Mouse (Mus musculus): ENCODE measurements around the gene Dck. TPM values are rescaled to one million over a fixed set of nuclear protein-coding genes. Genes with fewer than 3 reads are reported as not detected.
A peak's percentile ranks its signal among the peaks of the same experiment; 100 is the strongest.

Dck gene
- total and polyA plus RNA-seq, 2 experiments = 1.4 to 3.0 TPM

GRCm38 (mm10) chr5:88753199-88753598 is 11.6 kb upstream of the Dck start:
- 70% methylated on average over 4 of the region's 4 CpGs for WGBS
- peaks cover 33% of the 10 kb centered on the region for H3K36me3 ChIP-seq (ENCODE audit: control insufficient read depth, insufficient read depth, low read length)

GRCm38 (mm10) chr5:88762611-88763010 is 2.2 kb upstream of the Dck start:
- H3K4me3 ChIP-seq (ENCODE audit: insufficient read depth, low read depth, low read length) = no peak overlapping the region
- H3K79me2 ChIP-seq (ENCODE audit: control insufficient read depth, insufficient read depth, low read length) = no peaks in the 10 kb centered on the region
- peaks cover 4% of the 10 kb centered on the region for H3K4me1 ChIP-seq (ENCODE audit: control insufficient read depth, insufficient read depth, low read length)
- WGBS = 92% methylated on average over 5 of the region's 5 CpGs
- TF ChIP-seq POLR2A (IDR thresholded peaks at IDR 0.05; ENCODE audit: extremely low read depth, insufficient read depth, low read length) (no peak), CTCF (IDR thresholded peaks at IDR 0.05; ENCODE audit: low read depth, low read length) (no peak)
- H3K9ac ChIP-seq (ENCODE audit: low read depth, low read length) = no peak overlapping the region
- no peak overlapping the region for H3K27ac ChIP-seq (replicated peaks; ENCODE audit: insufficient read depth, low read depth, low read length)
- DNase-seq (ENCODE audit: extremely low read depth, low read depth, low spot score) = no peak
- H3K36me3 ChIP-seq (ENCODE audit: control insufficient read depth, insufficient read depth, low read length) = peaks cover 6% of the 10 kb centered on the region
- H3K27me3 ChIP-seq (ENCODE audit: control insufficient read depth, insufficient read depth, low read length) = no peaks in the 10 kb centered on the region

More at GRCm38 (mm10) chr5:88753199-88753598, 11.6 kb upstream of the Dck start:
- Histone ChIP-seq H3K79me2 (ENCODE audit: control insufficient read depth, insufficient read depth, low read length) (no peaks in the 10 kb centered on the region), H3K9ac (ENCODE audit: low read depth, low read length) (no peak overlapping the region), H3K27ac (replicated peaks; ENCODE audit: insufficient read depth, low read depth, low read length) (no peak overlapping the region), H3K27me3 (ENCODE audit: control insufficient read depth, insufficient read depth, low read length) (no peaks in the 10 kb centered on the region), H3K4me1 (ENCODE audit: control insufficient read depth, insufficient read depth, low read length) (no peaks in the 10 kb centered on the region), H3K4me3 (ENCODE audit: insufficient read depth, low read depth, low read length) (no peak overlapping the region)
- no peak for DNase-seq (ENCODE audit: extremely low read depth, low read depth, low spot score)
- TF ChIP-seq POLR2A (IDR thresholded peaks at IDR 0.05; ENCODE audit: extremely low read depth, insufficient read depth, low read length) (no peak), CTCF (IDR thresholded peaks at IDR 0.05; ENCODE audit: low read depth, low read length) (no peak)

DNA sequence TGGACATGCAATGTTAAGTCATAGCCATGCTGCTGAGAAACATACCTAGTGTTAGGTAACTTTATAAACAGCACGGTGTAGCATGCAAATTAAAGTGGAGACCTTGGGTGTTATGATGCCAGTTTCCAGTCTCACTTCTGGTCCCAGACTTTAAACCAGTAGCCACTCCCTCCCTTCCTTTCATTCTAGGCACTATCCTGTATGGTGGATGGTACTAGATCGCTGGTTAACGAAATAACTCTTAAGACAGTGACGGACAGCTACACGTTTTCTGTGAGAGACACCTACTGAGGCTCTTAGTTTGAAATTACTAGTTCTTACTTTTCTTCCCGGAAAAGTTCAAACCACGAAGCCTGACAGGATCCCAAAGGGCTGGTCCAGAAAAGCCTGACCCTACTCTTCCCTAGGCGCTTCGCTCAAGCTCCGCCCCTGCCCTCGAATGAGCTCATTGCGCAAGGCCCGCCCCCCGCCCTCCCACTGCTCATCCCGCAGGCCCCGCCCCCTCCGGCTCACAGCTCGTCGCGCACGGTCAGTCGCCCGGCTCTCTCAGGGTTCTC is 288 bp upstream of the Dck start:
- Histone ChIP-seq H3K27me3 (ENCODE audit: control insufficient read depth, insufficient read depth, low read length) (no peaks in the 10 kb centered on the region), H3K4me3 (ENCODE audit: insufficient read depth, low read depth, low read length) (peak overlapping the region; percentile 25), H3K4me1 (ENCODE audit: control insufficient read depth, insufficient read depth, low read length) (peaks cover 4% of the 10 kb centered on the region), H3K9ac (ENCODE audit: low read depth, low read length) (peak overlapping the region; percentile 21; the same call in 1 of the 2 replicates), H3K79me2 (ENCODE audit: control insufficient read depth, insufficient read depth, low read length) (no peaks in the 10 kb centered on the region), H3K27ac (replicated peaks; ENCODE audit: insufficient read depth, low read depth, low read length) (0 out of 2 replicates have a peak overlapping the region, but pooled peaks have one; percentile 7), H3K36me3 (ENCODE audit: control insufficient read depth, insufficient read depth, low read length) (peaks cover 2% of the 10 kb centered on the region)
- WGBS = under 1% methylated on average over 23 of the region's 23 CpGs
- TF ChIP-seq POLR2A (IDR thresholded peaks at IDR 0.05; ENCODE audit: extremely low read depth, insufficient read depth, low read length) (no peak), CTCF (IDR thresholded peaks at IDR 0.05; ENCODE audit: low read depth, low read length) (no peak)
- no peak for DNase-seq (ENCODE audit: extremely low read depth, low read depth, low spot score)

GRCm38 (mm10) chr5:88765587-88765986 is 791 bp downstream of the Dck start:
- WGBS = 20% methylated on average over 6 of the region's 6 CpGs
- no peak for DNase-seq (ENCODE audit: extremely low read depth, low read depth, low spot score)
- H3K27me3 ChIP-seq (ENCODE audit: control insufficient read depth, insufficient read depth, low read length) = no peaks in the 10 kb centered on the region
- H3K9ac ChIP-seq (ENCODE audit: low read depth, low read length) = peak overlapping the region; percentile 90
- no peak for TF ChIP-seq POLR2A (IDR thresholded peaks at IDR 0.05; ENCODE audit: extremely low read depth, insufficient read depth, low read length)
- TF ChIP-seq CTCF (IDR thresholded peaks at IDR 0.05; ENCODE audit: low read depth, low read length) = no peak
- H3K4me1 ChIP-seq (ENCODE audit: control insufficient read depth, insufficient read depth, low read length) = peaks cover 4% of the 10 kb centered on the region
- H3K4me3 ChIP-seq (ENCODE audit: insufficient read depth, low read depth, low read length) = peak overlapping the region; percentile 96
- H3K27ac ChIP-seq (replicated peaks; ENCODE audit: insufficient read depth, low read depth, low read length) = no peak overlapping the region; the same call in 1 of the 2 replicates
- H3K79me2 ChIP-seq (ENCODE audit: control insufficient read depth, insufficient read depth, low read length) = no peaks in the 10 kb centered on the region
- no peaks in the 10 kb centered on the region for H3K36me3 ChIP-seq (ENCODE audit: control insufficient read depth, insufficient read depth, low read length)

- TF ChIP-seq POLR2A (IDR thresholded peaks at IDR 0.05; ENCODE audit: extremely low read depth, insufficient read depth, low read length) (no peak), CTCF (IDR thresholded peaks at IDR 0.05; ENCODE audit: low read depth, low read length) (no peak)
- H3K4me3 ChIP-seq (ENCODE audit: insufficient read depth, low read depth, low read length) = no peak overlapping the region; the same call in 1 of the 2 replicates
- H3K27me3 ChIP-seq (ENCODE audit: control insufficient read depth, insufficient read depth, low read length) = no peaks in the 10 kb centered on the region
- no peaks in the 10 kb centered on the region for H3K36me3 ChIP-seq (ENCODE audit: control insufficient read depth, insufficient read depth, low read length)
- 86% methylated on average over 6 of the region's 6 CpGs for WGBS
- H3K27ac ChIP-seq (replicated peaks; ENCODE audit: insufficient read depth, low read depth, low read length) = no peak overlapping the region
- H3K4me1 ChIP-seq (ENCODE audit: control insufficient read depth, insufficient read depth, low read length) = peaks cover 4% of the 10 kb centered on the region
- no peak overlapping the region for H3K9ac ChIP-seq (ENCODE audit: low read depth, low read length)
- H3K79me2 ChIP-seq (ENCODE audit: control insufficient read depth, insufficient read depth, low read length) = no peaks in the 10 kb centered on the region
- DNase-seq (ENCODE audit: extremely low read depth, low read depth, low spot score) = no peak
Observed at GRCm38 (mm10) chr5:88766121-88766520, 1.3 kb downstream of the Dck start.

GRCm38 (mm10) chr5:88766863-88767262 is 2.1 kb downstream of the Dck start:
- Histone ChIP-seq H3K4me3 (ENCODE audit: insufficient read depth, low read depth, low read length) (no peak overlapping the region), H3K79me2 (ENCODE audit: control insufficient read depth, insufficient read depth, low read length) (no peaks in the 10 kb centered on the region), H3K27me3 (ENCODE audit: control insufficient read depth, insufficient read depth, low read length) (no peaks in the 10 kb centered on the region), H3K9ac (ENCODE audit: low read depth, low read length) (no peak overlapping the region), H3K36me3 (ENCODE audit: control insufficient read depth, insufficient read depth, low read length) (peaks cover 2% of the 10 kb centered on the region), H3K27ac (replicated peaks; ENCODE audit: insufficient read depth, low read depth, low read length) (no peak overlapping the region), H3K4me1 (ENCODE audit: control insufficient read depth, insufficient read depth, low read length) (peaks cover 4% of the 10 kb centered on the region)
- 51% methylated on average over 5 of the region's 5 CpGs for WGBS
- no peak for TF ChIP-seq POLR2A (IDR thresholded peaks at IDR 0.05; ENCODE audit: extremely low read depth, insufficient read depth, low read length)
- no peak for TF ChIP-seq CTCF (IDR thresholded peaks at IDR 0.05; ENCODE audit: low read depth, low read length)
- peak; percentile 46 for DNase-seq (ENCODE audit: extremely low read depth, low read depth, low spot score)

Data from liver, adult 2 months (tissue).